Mouse (Mus musculus) bone marrow macrophage, adult 2 months (primary cell): ENCODE measurements around the gene Gdpgp1.

Source experiments
- CTCF ChIP-seq: IDR thresholded peaks from 2 replicates; pipeline ENCODE4 v1.5.1; 2012; ENCODE audit warnings: low read depth, mild to moderate bottlenecking, low read length, moderate library complexity
- POLR2A ChIP-seq: IDR thresholded peaks from 2 replicates; pipeline ENCODE4 v1.6.1; 2012; ENCODE audit warnings: mild to moderate bottlenecking, low read depth, low read length, borderline replicate concordance

GRCm38 (mm10) chr7:80285725-80286124 lies 53.1 kb downstream of the Gdpgp1 start:
- TF ChIP-seq CTCF (no peak), POLR2A (no peak)
